Mouse (Mus musculus) forebrain, embryonic 16.5 days (tissue): ENCODE data around the gene Fbxo33. TPM values are rescaled to one million over a fixed set of nuclear protein-coding genes. Genes with fewer than 3 reads are reported as not detected.

Experiments
- ATAC-seq: fragments of 200-750 bp; cut with Nextera tagmentation; 2 replicates; pipeline ENCODE4 v1.8.0; 2017; ENCODE audit warnings: mild to moderate bottlenecking, moderate library complexity
- H3K27ac ChIP-seq: fragments of 300-500 bp; sonication (generic); 2 replicates; pipeline ENCODE4 v1.5.1; 2014; ENCODE audit warnings: low read length, control low read depth
- H3K27me3 ChIP-seq: fragments of 300-500 bp; sonication (generic); replicated peaks from 2 replicates; pipeline ENCODE4 v1.6.1; 2014; ENCODE audit warnings: low read length; ENCODE audit not compliant: control insufficient read depth, insufficient read depth
- H3K36me3 ChIP-seq: fragments of 300-500 bp; sonication (generic); 2 replicates; pipeline ENCODE4 v1.6.1; 2014; ENCODE audit not compliant: control insufficient read depth, insufficient read depth
- H3K4me1 ChIP-seq: fragments of 300-500 bp; sonication (generic); replicated peaks from 2 replicates; pipeline ENCODE4 v1.6.1; 2014; ENCODE audit warnings: low read length; ENCODE audit not compliant: control insufficient read depth, insufficient read depth
- H3K4me2 ChIP-seq: fragments of 300-500 bp; sonication (generic); 2 replicates; pipeline ENCODE4 v1.6.1; 2014; ENCODE audit warnings: mild to moderate bottlenecking, low read length, control low read depth
- H3K4me3 ChIP-seq: fragments of 300-500 bp; sonication (generic); replicated peaks from 2 replicates; pipeline ENCODE4 v1.5.1; 2014; ENCODE audit warnings: mild to moderate bottlenecking, low read length, control low read depth
- H3K9ac ChIP-seq: fragments of 300-500 bp; sonication (generic); replicated peaks from 2 replicates; pipeline ENCODE4 v1.6.1; 2014; ENCODE audit warnings: low read depth, low read length, control low read depth
- H3K9me3 ChIP-seq: fragments of 300-500 bp; sonication (generic); 2 replicates; pipeline ENCODE4 v1.6.1; 2016; ENCODE audit warnings: low read length; ENCODE audit not compliant: control insufficient read depth
- WGBS: fragments of 180-500 bp; shearing (Covaris S2); extraction: QIAGEN DNeasy Blood & Tissue Kit; methylation state at CpG from one replicate; pipeline ENCODE4 v1.1.7; 2014; 5-methylcytosine and 5-hydroxymethylcytosine counted together
- polyA plus RNA-seq: library from polyadenylated mRNA; unstranded; fragments of >200 nt; fragmentation: Nextera tagmentation; extraction: Ambion mirVana; gene quantifications from 2 replicates; pipeline ENCODE4 v1.2.1, GENCODE M21; 2015

Gene Fbxo33
- polyA plus RNA-seq = 9.2 and 9.8 TPM in 2 replicates

GRCm38 (mm10) chr12:59219325-59220225, at the start of gene Fbxo33:
Fbxo33 (minus strand) TSS chr12:59219725.
- peak within 1 kb of the TSS; percentile 99 for H3K4me3 ChIP-seq
- no peaks in the 10 kb centered on the region for H3K36me3 ChIP-seq
- H3K9me3 ChIP-seq = no peaks in the 10 kb centered on the region
- peak within 1 kb of the TSS; percentile 62 for H3K4me2 ChIP-seq
- peaks cover 26% of the 10 kb centered on the region for H3K4me1 ChIP-seq
- peak within 1 kb of the TSS; percentile 97 for H3K27ac ChIP-seq
- under 1% methylated on average over 109 of the region's 109 CpGs for WGBS
- no peaks in the 10 kb centered on the region for H3K27me3 ChIP-seq
- peak within 1 kb of the TSS; percentile 91 for H3K9ac ChIP-seq
- ATAC-seq = peak; percentile 97

GRCm38 (mm10) chr12:59265942-59266231, 46.4 kb upstream of the Fbxo33 start:
- 74% methylated on average over 4 of the region's 4 CpGs for WGBS
- no peaks in the 10 kb centered on the region for H3K36me3 ChIP-seq
- H3K9ac ChIP-seq = 0 out of 2 replicates have a peak overlapping the region, but pooled peaks have one; percentile 0

GRCm38 (mm10) chr12:59265207-59265941, 45.8 kb upstream of the Fbxo33 start:
- no peak overlapping the region for H3K4me3 ChIP-seq
- WGBS = 26% methylated on average over 15 of the region's 15 CpGs
- H3K9ac ChIP-seq = 0 out of 2 replicates have a peak overlapping the region, but pooled peaks have one; percentile 0

More at GRCm38 (mm10) chr12:59265942-59266231, 46.4 kb upstream of the Fbxo33 start:
- ATAC-seq = 0 out of 2 replicates have a peak, but pooled peaks have one; percentile 45
- H3K27ac ChIP-seq = no peak overlapping the region
- no peak overlapping the region for H3K4me3 ChIP-seq
- H3K4me2 ChIP-seq = peak overlapping the region; percentile 33
- H3K27me3 ChIP-seq = no peaks in the 10 kb centered on the region
- H3K4me1 ChIP-seq = no peaks in the 10 kb centered on the region; the same call in 1 of the 2 replicates
- no peaks in the 10 kb centered on the region for H3K9me3 ChIP-seq

GRCm38 (mm10) chr12:59262841-59263240, 43.3 kb upstream of the Fbxo33 start:
- 88% methylated on average over 3 of the region's 3 CpGs for WGBS
- Histone ChIP-seq H3K4me3 (no peak overlapping the region), H3K27ac (no peak overlapping the region), H3K9ac (no peak overlapping the region), H3K36me3 (no peaks in the 10 kb centered on the region), H3K27me3 (no peaks in the 10 kb centered on the region), H3K4me2 (no peak overlapping the region), H3K4me1 (peaks cover 5% of the 10 kb centered on the region), H3K9me3 (no peaks in the 10 kb centered on the region)
- no peak for ATAC-seq

More at GRCm38 (mm10) chr12:59265207-59265941, 45.8 kb upstream of the Fbxo33 start:
- ATAC-seq = peak; percentile 71
- Histone ChIP-seq H3K27ac (no peak overlapping the region), H3K36me3 (no peaks in the 10 kb centered on the region), H3K4me1 (peaks cover 2% of the 10 kb centered on the region), H3K27me3 (no peaks in the 10 kb centered on the region), H3K9me3 (no peaks in the 10 kb centered on the region), H3K4me2 (peak overlapping the region; percentile 33)

- Histone ChIP-seq H3K9ac (no peak overlapping the region), H3K9me3 (no peaks in the 10 kb centered on the region), H3K4me3 (no peak overlapping the region), H3K36me3 (no peaks in the 10 kb centered on the region), H3K27me3 (no peaks in the 10 kb centered on the region), H3K27ac (no peak overlapping the region; the same call in 1 of the 2 replicates), H3K4me1 (peaks cover 5% of the 10 kb centered on the region), H3K4me2 (no peak overlapping the region)
- ATAC-seq = peak; percentile 59
- WGBS = 79% methylated on average over 2 of the region's 2 CpGs
Measured at GRCm38 (mm10) chr12:59260798-59261197, 41.3 kb upstream of the Fbxo33 start.

GRCm38 (mm10) chr12:59260362-59260761, 40.8 kb upstream of the Fbxo33 start:
- H3K4me3 ChIP-seq = no peak overlapping the region
- no peaks in the 10 kb centered on the region for H3K9me3 ChIP-seq
- H3K9ac ChIP-seq = no peak overlapping the region
- peak overlapping the region; percentile 53; the same call in 1 of the 2 replicates for H3K27ac ChIP-seq
- peak; percentile 76 for ATAC-seq
- no peaks in the 10 kb centered on the region for H3K36me3 ChIP-seq
- H3K4me2 ChIP-seq = no peak overlapping the region
- H3K27me3 ChIP-seq = no peaks in the 10 kb centered on the region
- H3K4me1 ChIP-seq = peaks cover 5% of the 10 kb centered on the region

GRCm38 (mm10) chr12:59259015-59259414, 39.5 kb upstream of the Fbxo33 start:
- no peaks in the 10 kb centered on the region for H3K27me3 ChIP-seq
- no peaks in the 10 kb centered on the region for H3K36me3 ChIP-seq
- no peak for ATAC-seq
- no peak overlapping the region for H3K4me2 ChIP-seq
- peaks cover 5% of the 10 kb centered on the region for H3K4me1 ChIP-seq
- H3K9me3 ChIP-seq = no peaks in the 10 kb centered on the region
- 88% methylated on average over 5 of the region's 5 CpGs for WGBS
- H3K4me3 ChIP-seq = no peak overlapping the region
- no peak overlapping the region for H3K9ac ChIP-seq
- no peak overlapping the region for H3K27ac ChIP-seq

- H3K4me3 ChIP-seq = no peak overlapping the region
- H3K27ac ChIP-seq = no peak overlapping the region
- ATAC-seq = no peak
- no peak overlapping the region for H3K9ac ChIP-seq
- H3K9me3 ChIP-seq = no peaks in the 10 kb centered on the region
- 80% methylated on average over 2 of the region's 2 CpGs for WGBS
- H3K4me1 ChIP-seq = no peaks in the 10 kb centered on the region
- no peak overlapping the region for H3K4me2 ChIP-seq
- H3K27me3 ChIP-seq = no peaks in the 10 kb centered on the region
- no peaks in the 10 kb centered on the region for H3K36me3 ChIP-seq
Measured at GRCm38 (mm10) chr12:59250259-59250827, 30.8 kb upstream of the Fbxo33 start.

- Histone ChIP-seq H3K9me3 (no peaks in the 10 kb centered on the region), H3K4me2 (no peak overlapping the region), H3K9ac (no peak overlapping the region), H3K4me1 (no peaks in the 10 kb centered on the region), H3K4me3 (no peak overlapping the region), H3K27me3 (no peaks in the 10 kb centered on the region), H3K27ac (no peak overlapping the region), H3K36me3 (no peaks in the 10 kb centered on the region)
- WGBS = 77% methylated on average over 1 of the region's 1 CpGs
- no peak for ATAC-seq
Measured at GRCm38 (mm10) chr12:59248969-59249368, 29.4 kb upstream of the Fbxo33 start.
